Mouse (Mus musculus): ENCODE data around the gene Helz2. TPM values are rescaled to one million over a fixed set of nuclear protein-coding genes. Genes with fewer than 3 reads are reported as not detected.

Helz2 gene
- polyA plus RNA-seq (2014; fragmentation: Illumina TruSeq; extraction: RNeasy Lipid Tissue Mini Kit (QIAGEN cat#74804)), result 1.2 TPM

DNA sequence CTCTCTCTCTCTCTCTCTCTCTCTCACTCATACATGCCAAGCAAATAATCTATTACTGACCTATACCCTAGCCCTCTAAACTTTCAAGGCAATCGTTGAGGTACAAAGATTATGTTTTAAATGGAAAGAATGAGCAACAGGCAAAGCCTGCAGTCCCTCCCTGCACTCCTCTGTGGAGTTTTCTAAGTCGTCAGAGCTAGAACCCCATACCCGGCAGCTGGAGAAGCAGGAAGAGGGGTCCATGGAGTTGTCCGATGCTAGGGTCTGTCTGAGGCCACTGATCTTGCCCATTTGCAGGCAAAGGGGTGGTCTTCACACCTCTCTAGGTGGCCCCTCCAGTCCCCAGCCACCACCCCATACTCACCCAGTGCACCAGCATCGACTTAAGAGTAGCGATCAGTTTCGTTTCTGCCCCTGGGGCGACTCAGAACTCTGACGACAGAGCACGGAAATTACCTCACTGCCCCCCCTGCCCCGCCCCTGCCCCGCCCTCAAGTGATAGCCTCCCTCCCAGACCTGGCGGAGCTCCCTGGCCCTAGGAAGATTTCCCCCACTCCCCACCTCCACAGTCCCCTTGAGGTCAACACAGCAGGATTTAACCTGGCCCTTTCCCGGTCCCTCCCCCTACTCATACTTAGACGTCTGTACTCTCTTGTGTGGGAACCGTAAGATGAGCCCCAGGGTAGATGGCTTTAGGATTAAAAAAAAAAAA lies at the start of gene Helz2:
Helz2 (minus strand) TSS at position 426 of the 712 bp plus-strand sequence.

GRCm38 (mm10) chr2:181287958-181288350 lies 46.1 kb upstream of the Helz2 start, which contains the start of gene Gmeb2:
Gene Gmeb2, minus strand, starts transcription at chr2:181288035.

GRCm38 (mm10) chr2:181219538-181220216 lies 22.1 kb downstream of the Helz2 start, which contains the start of gene Fndc11:
Gene Fndc11, plus strand, starts transcription at chr2:181220013.

DNA sequence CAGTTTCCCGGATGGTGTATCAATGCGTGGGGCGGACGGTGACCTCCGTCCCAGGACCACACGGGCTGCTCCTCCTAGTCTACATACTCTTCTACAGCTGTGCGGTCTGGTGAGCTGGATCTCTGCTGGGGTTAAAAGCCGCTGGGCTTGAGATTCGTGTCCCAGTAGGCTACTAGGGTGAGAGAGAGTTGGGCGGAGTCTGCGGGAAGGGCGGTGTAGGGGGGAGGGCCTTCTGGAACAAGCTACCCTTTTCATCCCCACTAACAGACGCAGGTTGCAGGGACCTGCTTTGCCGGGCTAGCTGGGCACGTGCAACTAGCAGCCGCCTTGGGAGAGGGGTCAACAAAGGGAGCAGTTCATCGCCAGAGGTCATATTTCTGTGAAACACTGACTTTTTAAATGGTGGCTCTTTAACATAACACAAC lies 28.8 kb downstream of the Helz2 start, which contains the start of gene Srms:
Srms (minus strand) TSS at position 165 of the 425 bp plus-strand sequence.

GRCm38 (mm10) chr2:181202422-181202821 lies 39.4 kb downstream of the Helz2 start, which contains the start of gene Ptk6:
Gene Ptk6, minus strand, starts transcription at chr2:181202789.

DNA sequence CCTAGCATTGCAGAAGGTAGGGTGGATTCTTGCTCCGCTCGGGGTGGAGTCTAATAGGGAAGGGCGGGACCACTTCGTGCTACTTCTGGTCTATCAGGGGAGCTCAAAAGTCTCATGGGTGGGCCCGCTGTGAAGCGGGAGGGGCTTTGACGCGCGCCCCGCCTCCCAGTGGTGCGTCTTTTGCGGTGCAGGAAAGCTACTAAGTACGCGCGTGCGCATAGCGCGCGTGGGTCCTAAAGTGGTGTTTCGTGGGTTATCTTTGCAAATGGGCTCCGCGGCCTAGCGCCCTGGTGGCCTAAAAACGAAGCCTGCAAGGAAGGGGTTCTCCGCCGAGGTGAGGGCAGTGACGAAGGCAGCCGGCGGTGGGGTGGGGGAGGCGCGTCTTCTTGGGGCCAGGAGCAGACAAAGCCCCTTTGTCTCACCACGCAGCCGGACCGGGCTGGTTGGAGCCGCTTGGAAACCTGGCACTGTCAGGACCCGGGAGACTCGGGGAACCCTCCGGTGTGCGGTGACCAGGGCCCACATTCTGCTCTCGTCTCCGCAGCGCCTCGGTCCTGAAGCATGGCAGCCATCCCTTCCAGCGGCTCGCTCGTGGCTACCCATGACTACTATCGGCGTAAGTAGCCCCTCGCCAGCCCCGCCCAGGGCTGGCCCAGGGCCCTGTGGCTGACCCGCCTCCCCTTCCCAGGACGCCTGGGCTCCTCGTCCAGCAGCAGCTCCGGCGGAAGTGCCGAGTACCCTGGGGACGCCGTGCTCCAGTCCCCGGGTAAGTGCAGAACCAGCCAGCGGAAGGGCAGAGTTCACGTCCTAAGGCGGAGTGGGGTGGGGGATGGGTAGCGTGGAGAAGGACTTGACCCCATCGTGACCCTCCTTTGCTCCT lies 54.5 kb downstream of the Helz2 start, which contains the start of gene Ppdpf:
Ppdpf (plus strand) TSS at position 127 of the 880 bp plus-strand sequence.

Other genes with a start within 250 kb of the Helz2 start
- gene Chrna4, start 198.5 kb downstream of the Helz2 start, polyA plus RNA-seq (2014; fragmentation: Illumina TruSeq; extraction: RNeasy Lipid Tissue Mini Kit (QIAGEN cat#74804)), result 1.3 TPM
- gene Kcnq2, start 106.7 kb downstream of the Helz2 start, polyA plus RNA-seq (2014; fragmentation: Illumina TruSeq; extraction: RNeasy Lipid Tissue Mini Kit (QIAGEN cat#74804)), result not detected
- not detected for gene Eef1a2, start 85.0 kb downstream of the Helz2 start, polyA plus RNA-seq (2014; fragmentation: Illumina TruSeq; extraction: RNeasy Lipid Tissue Mini Kit (QIAGEN cat#74804))
- gene Ppdpf, start 54.8 kb downstream of the Helz2 start, polyA plus RNA-seq (2014; fragmentation: Illumina TruSeq; extraction: RNeasy Lipid Tissue Mini Kit (QIAGEN cat#74804)), result 7.9 TPM
- not detected for gene Ptk6, start 39.2 kb downstream of the Helz2 start, polyA plus RNA-seq (2014; fragmentation: Illumina TruSeq; extraction: RNeasy Lipid Tissue Mini Kit (QIAGEN cat#74804))
- gene Srms, start 28.8 kb downstream of the Helz2 start, polyA plus RNA-seq (2014; fragmentation: Illumina TruSeq; extraction: RNeasy Lipid Tissue Mini Kit (QIAGEN cat#74804)), result not detected
- gene Fndc11, start 22.0 kb downstream of the Helz2 start, polyA plus RNA-seq (2014; fragmentation: Illumina TruSeq; extraction: RNeasy Lipid Tissue Mini Kit (QIAGEN cat#74804)), result not detected
- gene Gmeb2, start 46.0 kb upstream of the Helz2 start, polyA plus RNA-seq (2014; fragmentation: Illumina TruSeq; extraction: RNeasy Lipid Tissue Mini Kit (QIAGEN cat#74804)), result 5.6 TPM
- not detected for gene Stmn3, start 72.5 kb upstream of the Helz2 start, polyA plus RNA-seq (2014; fragmentation: Illumina TruSeq; extraction: RNeasy Lipid Tissue Mini Kit (QIAGEN cat#74804))
- gene Rtel1, start 77.7 kb upstream of the Helz2 start, polyA plus RNA-seq (2014; fragmentation: Illumina TruSeq; extraction: RNeasy Lipid Tissue Mini Kit (QIAGEN cat#74804)), result 7.9 TPM
- gene Zgpat, start 122.9 kb upstream of the Helz2 start, polyA plus RNA-seq (2014; fragmentation: Illumina TruSeq; extraction: RNeasy Lipid Tissue Mini Kit (QIAGEN cat#74804)), result 0.86 TPM
- 28.3 TPM for gene Arfrp1, start 123.4 kb upstream of the Helz2 start, polyA plus RNA-seq (2014; fragmentation: Illumina TruSeq; extraction: RNeasy Lipid Tissue Mini Kit (QIAGEN cat#74804))
- 0.88 TPM for gene Lime1, start 138.1 kb upstream of the Helz2 start, polyA plus RNA-seq (2014; fragmentation: Illumina TruSeq; extraction: RNeasy Lipid Tissue Mini Kit (QIAGEN cat#74804))
- 11.5 TPM for gene Zbtb46, start 217.4 kb upstream of the Helz2 start, polyA plus RNA-seq (2014; fragmentation: Illumina TruSeq; extraction: RNeasy Lipid Tissue Mini Kit (QIAGEN cat#74804))

Data from ovary, adult 10 weeks (tissue).